Mouse (Mus musculus) Patski (cell line): ENCODE measurements around the gene Tecta. TPM values are rescaled to one million over a fixed set of nuclear protein-coding genes. Genes with fewer than 3 reads are reported as not detected.

Experiments
- ATAC-seq: fragments of 100-300 bp; one replicate; pipeline ENCODE4 v1.8.0; 2021
- CTCF ChIA-PET: fragments of 350-600 bp; sonication (Branson Sonifier 250); formaldehyde crosslinking; loops from one replicate; lab custom pipeline; 2022; ENCODE audit warnings: inconsistent platforms; lab: Charles Lee
- POLR2A ChIA-PET: fragments of 350-600 bp; sonication (Branson Sonifier 250); formaldehyde crosslinking; loops from one replicate; lab custom pipeline; 2022; ENCODE audit warnings: antibody characterized with exemption, inconsistent platforms; lab: Charles Lee
- DNase-seq: peaks from one replicate; pipeline ENCODE4 v3.0.0-alpha.2; 2011; ENCODE audit warnings: low read depth, low spot score
- H3K27me3 ChIP-seq: fragments of 371-371 bp; one replicate; pipeline ENCODE4 v1.5.1; 2021
- CTCF ChIP-seq: fragments of 100-300 bp; IDR thresholded peaks from one replicate; pipeline ENCODE4 v1.5.1; 2021
- in situ Hi-C: fragments of 300-500 bp; cut with MboI; formaldehyde crosslinking; loops from 3 replicates; pipeline ENCODE4 v1.11.1; 2018; ENCODE audit warnings: low pct_unique_long_range_greater_than_20kb, mixed read lengths
- polyA plus RNA-seq: library from polyadenylated mRNA; unstranded; gene quantifications from one replicate; pipeline ENCODE4 v1.2.3, GENCODE M21; 2021

Tecta gene
- polyA plus RNA-seq, 1 experiment from 2014 or later: 0.03 TPM

DNA sequence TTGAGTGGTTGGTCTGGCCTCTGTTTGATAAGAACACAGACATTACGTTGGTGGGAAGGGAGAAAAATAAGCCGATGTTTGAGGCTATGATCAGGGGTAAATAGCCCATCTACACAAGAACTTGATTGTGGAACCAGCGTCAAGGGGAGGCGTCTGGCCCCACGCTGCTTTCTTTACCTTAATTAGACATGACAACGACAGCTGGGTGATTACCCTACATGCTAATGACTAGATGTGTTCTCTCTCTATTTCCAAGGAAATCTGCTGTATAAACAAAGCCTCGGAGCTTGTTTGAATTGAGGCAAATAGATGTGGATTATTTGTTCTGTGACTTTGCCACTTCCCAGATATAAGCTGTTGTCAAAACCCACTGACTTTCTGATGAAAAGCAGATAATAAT lies 49.9 kb downstream of the Tecta start:
- POLR2A ChIA-PET: no interaction called here
- in situ Hi-C loops: no loop called here
- TF ChIP-seq CTCF: no peak

GRCm38 (mm10) chr9:42346297-42346696 lies 53.4 kb downstream of the Tecta start:
- ChIA-PET POLR2A (no interaction called here), CTCF (interaction anchor here (1.4 kb wide), 1 partner anchor 19 kb away, joined by 4 read pairs; no protein-coding TSS in a partner anchor)
- peaks cover 14% of the 10 kb centered on the region for H3K27me3 ChIP-seq
- in situ Hi-C loops: no loop called here
- DNase-seq: no peak
- TF ChIP-seq CTCF: no peak
- ATAC-seq: no peak

More for the DNA sequence above, 49.9 kb downstream of the Tecta start:
- peaks cover 14% of the 10 kb centered on the region for H3K27me3 ChIP-seq
- CTCF ChIA-PET: no interaction called here
- DNase-seq (no peak), ATAC-seq (no peak)

DNA sequence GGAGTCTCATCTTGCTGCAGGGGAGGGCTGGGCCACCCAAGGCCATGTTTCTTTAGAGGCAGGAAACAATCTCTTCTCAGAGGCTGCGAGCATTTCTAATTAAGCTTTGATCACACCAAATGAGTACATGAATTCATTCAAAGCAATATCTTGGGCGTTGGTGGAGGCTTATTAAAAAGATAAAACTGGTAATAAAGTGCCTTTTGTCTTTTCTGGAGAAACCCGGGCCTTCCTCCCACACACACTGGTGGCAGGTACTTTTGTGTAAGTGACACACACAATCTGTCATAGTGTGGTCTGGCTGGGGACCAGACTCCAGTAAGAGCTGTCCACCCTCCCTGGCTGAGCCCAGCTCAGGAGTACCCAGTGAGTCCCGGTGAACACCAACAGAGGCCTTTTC lies 60.6 kb downstream of the Tecta start:
- ChIA-PET POLR2A (no interaction called here), CTCF (no interaction called here)
- in situ Hi-C loops: no loop called here
- no peak for TF ChIP-seq CTCF
- peaks cover 44% of the 10 kb centered on the region for H3K27me3 ChIP-seq
- ATAC-seq (no peak), DNase-seq (no peak)

DNA sequence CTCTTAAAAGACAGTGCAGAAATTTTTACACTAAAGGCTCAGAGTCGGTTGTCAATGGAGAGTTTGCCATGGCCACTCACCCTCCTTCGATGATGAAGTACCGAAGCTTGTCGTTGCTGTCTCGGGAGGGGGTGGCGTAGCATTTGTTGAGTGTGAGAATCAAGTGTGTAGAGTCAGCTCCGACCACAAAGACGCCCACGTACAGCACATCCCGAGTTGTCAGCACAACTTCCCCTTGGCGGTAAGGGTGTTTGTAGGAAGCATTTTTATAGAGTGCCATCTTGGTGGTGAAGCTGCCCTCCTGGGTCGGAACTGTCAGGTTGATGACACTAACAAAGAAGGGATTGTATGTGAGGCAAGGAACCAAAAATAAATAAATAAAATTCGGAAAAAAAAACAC lies 62.7 kb downstream of the Tecta start:
- no peak for ATAC-seq
- peaks cover 53% of the 10 kb centered on the region for H3K27me3 ChIP-seq
- in situ Hi-C loops: no loop called here
- TF ChIP-seq CTCF: no peak
- ChIA-PET POLR2A (no interaction called here), CTCF (no interaction called here)
- no peak for DNase-seq

GRCm38 (mm10) chr9:42336575-42336974 lies 63.2 kb downstream of the Tecta start:
- no peak for ATAC-seq
- H3K27me3 ChIP-seq: peaks cover 57% of the 10 kb centered on the region
- CTCF ChIA-PET: no interaction called here
- in situ Hi-C loops: no loop called here
- POLR2A ChIA-PET: no interaction called here
- no peak for DNase-seq
- TF ChIP-seq CTCF: no peak

GRCm38 (mm10) chr9:42334885-42335284 lies 64.8 kb downstream of the Tecta start:
- in situ Hi-C loops: no loop called here
- POLR2A ChIA-PET: no interaction called here
- ATAC-seq: no peak
- H3K27me3 ChIP-seq: peaks cover 68% of the 10 kb centered on the region
- CTCF ChIA-PET: interaction anchor here (1.3 kb wide), 1 partner anchor 8 kb away, joined by 3 read pairs; no protein-coding TSS in a partner anchor
- TF ChIP-seq CTCF: no peak
- no peak for DNase-seq

DNA sequence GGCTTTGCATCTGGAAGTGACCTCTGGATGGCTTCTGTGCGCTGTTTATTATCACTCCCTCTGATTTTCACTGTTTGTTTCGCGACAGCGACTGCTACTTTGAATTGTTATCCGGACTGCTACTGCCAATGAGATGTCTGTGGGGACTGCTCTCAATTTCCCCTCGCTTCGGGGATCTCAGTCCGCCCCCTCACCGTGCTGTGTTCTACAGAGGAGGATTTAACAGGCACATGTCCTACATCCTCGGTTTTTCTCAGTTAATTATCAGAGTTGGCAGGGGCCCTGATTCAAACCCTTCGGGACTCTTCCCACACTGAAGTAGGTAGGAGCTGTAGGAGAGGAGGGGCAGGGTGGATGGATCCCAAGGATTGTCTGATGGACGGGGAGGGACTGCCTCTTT lies 67.0 kb downstream of the Tecta start:
- ATAC-seq (no peak), DNase-seq (no peak)
- in situ Hi-C loops: no loop called here
- H3K27me3 ChIP-seq: peaks cover 69% of the 10 kb centered on the region
- TF ChIP-seq CTCF: no peak
- CTCF ChIA-PET: no interaction called here
- POLR2A ChIA-PET: no interaction called here

DNA sequence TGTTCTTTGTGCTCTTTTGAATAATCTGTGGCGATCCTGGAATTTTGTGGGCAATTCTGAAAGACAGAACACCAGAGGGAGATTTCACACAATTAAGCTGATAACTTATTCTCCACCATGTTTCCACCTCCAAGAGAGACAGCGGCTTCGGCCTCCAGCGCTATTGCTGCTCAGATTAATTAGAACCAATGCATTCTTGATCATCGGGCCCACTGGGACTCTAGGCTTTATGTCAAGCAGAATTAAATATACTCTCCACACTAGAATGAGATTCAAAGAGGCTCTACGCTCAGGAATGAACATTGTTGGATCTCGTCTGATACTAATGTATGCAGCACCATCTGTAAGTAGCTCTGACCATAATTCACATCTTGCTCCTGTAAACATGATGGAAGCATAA lies 68.4 kb downstream of the Tecta start:
- DNase-seq: no peak
- no peak for ATAC-seq
- TF ChIP-seq CTCF: no peak
- in situ Hi-C loops: no loop called here
- peaks cover 62% of the 10 kb centered on the region for H3K27me3 ChIP-seq
- ChIA-PET CTCF (no interaction called here), POLR2A (no interaction called here)

DNA sequence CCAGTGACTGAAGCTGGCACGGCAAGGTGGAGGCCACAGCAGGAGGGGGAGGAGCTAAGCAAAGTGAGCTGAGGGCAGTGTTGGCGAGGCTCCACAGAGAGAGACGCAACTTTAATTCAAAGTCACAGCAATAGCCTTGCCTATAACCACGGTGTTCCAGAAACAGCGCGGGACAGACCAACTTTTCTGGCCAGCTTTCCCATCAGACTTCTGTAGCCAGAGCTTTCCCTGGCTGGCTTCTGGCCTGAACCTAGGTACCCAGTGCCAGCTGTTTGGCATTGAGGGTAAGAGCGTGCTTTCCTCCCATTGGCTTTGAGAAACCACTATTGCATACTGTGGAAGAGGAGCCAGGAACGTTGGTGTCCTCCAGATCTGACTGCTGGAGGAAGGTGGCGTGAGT lies 70.0 kb downstream of the Tecta start:
- POLR2A ChIA-PET: no interaction called here
- in situ Hi-C loops: loop anchor here (5.0 kb wide), 1 partner anchor 618 kb away; no protein-coding TSS in a partner anchor
- no peak for TF ChIP-seq CTCF
- CTCF ChIA-PET: interaction anchor here (1.2 kb wide), 1 partner anchor 220 kb away, joined by 3 read pairs; no protein-coding TSS in a partner anchor
- DNase-seq (no peak), ATAC-seq (no peak)
- peaks cover 67% of the 10 kb centered on the region for H3K27me3 ChIP-seq

DNA sequence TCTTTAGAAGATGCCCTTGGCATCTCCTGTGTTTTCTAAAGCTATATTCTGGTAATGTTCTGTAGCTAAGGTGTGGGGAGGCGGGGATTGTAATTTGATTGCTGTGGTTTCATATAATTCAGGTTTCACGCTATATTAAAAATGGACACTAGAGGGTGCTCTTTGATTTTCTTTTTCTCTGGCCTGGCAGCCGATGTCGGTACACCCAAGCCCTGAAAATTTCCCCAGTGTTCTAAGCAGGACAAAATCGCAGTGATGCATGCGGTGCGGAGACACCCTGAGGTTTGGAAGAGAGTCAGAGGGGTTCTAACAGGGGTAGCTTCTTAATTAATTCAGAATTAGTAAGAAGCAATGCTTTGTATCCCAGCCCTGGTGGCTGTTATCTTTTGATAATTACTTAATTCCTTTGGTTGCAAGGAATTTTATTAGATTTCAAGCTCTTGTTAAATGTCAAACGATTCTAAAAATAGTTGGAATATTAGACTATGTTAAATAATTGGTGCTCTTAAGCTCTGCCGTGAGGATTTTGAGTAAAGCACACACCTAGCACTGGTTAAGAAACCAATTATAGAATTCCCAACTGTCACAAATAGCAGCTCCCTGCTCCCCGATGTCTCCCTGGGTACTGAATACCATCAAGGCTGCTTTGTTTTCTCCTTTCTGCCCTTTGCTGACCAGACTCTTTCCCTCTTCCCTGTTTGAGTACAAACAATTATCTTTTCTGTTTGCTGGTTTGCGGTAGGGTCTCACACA lies 72.9 kb downstream of the Tecta start:
- H3K27me3 ChIP-seq: peaks cover 63% of the 10 kb centered on the region
- POLR2A ChIA-PET: no interaction called here
- ATAC-seq (peak; percentile 39), DNase-seq (no peak)
- CTCF ChIA-PET: interaction anchor here (0.7 to 1.5 kb wide), 14 partner anchors 8 to 625 kb away, joined by 3 to 7 read pairs (median 3); partner anchors contain the start of gene Grik4
- peak; percentile 70 for TF ChIP-seq CTCF
- in situ Hi-C loops: loop anchor here (5.0 kb wide), 1 partner anchor 620 kb away; no protein-coding TSS in a partner anchor

DNA sequence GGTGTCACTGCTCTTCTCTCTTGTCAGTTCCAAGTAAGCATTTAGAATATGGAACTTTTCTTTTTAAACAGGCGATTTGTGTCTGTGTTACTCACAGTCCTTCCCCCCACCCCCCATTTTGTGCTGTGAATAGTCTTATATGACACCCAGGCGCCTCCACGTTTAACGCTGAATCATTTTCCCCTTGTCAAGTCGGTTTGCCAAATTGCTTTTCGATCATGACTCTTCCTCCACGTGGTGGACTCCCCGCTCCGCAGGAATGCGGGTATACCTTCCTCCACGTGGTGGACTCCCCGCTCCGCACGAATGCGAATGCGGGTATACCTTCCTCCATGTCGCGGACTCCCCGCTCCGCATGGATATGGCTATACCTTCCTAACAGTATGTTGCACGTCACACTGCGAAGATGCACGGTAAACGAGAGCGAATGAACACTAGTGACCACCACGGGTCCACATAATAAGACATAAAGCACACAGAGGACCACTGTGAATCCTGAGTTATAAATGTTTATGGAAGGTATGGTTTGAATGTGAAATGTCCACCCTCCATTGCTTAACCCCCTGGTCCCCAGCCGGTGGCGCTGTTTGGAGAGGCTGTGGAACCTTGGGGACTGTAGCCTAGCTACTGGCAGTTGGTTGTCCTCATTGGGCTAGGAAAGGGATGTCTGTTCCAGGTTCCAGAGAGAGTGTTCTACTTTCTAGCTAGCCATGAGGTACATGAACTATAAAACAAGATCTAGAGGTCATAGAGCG lies 74.9 kb downstream of the Tecta start:
- ChIA-PET POLR2A (no interaction called here), CTCF (no interaction called here)
- in situ Hi-C loops: loop anchor here (5.0 kb wide), 1 partner anchor 622 kb away; no protein-coding TSS in a partner anchor
- ATAC-seq: no peak
- peaks cover 46% of the 10 kb centered on the region for H3K27me3 ChIP-seq
- peak; percentile 37 for TF ChIP-seq CTCF
- DNase-seq: no peak
